Mouse (Mus musculus): ENCODE results near the gene Casd1. TPM values are rescaled to one million over a fixed set of nuclear protein-coding genes. Genes with fewer than 3 reads are reported as not detected.

Casd1 gene
- polyA plus RNA-seq, 1 experiment: 15.1 TPM

- no peaks in the 10 kb centered on the region for H3K36me3 ChIP-seq (ENCODE audit: control insufficient read depth, insufficient read depth, low read length)
- H3K4me1 ChIP-seq (ENCODE audit: control insufficient read depth, insufficient read depth, low read length): no peaks in the 10 kb centered on the region
- TF ChIP-seq CTCF (conservative IDR thresholded peaks at IDR 0.05; ENCODE audit: insufficient read depth, insufficient read length, low read depth, low read length) (no peak), POLR2A (IDR thresholded peaks at IDR 0.05; ENCODE audit: low read depth, low read length) (no peak)
- no peaks in the 10 kb centered on the region for H3K27me3 ChIP-seq (replicated peaks; ENCODE audit: control insufficient read depth, insufficient read depth, low read length)
- 73% methylated on average over 5 of the region's 5 CpGs for WGBS
- no peak overlapping the region for H3K27ac ChIP-seq (ENCODE audit: insufficient read depth, low read depth, low read length)
- DNase-seq: no peak
- no peak overlapping the region for H3K4me3 ChIP-seq (ENCODE audit: insufficient read depth, low read depth, low read length)
Measured at GRCm38 (mm10) chr6:4563477-4563876, 37.2 kb upstream of the Casd1 start.

- Histone ChIP-seq H3K4me3 (ENCODE audit: insufficient read depth, low read depth, low read length) (no peak overlapping the region), H3K27me3 (replicated peaks; ENCODE audit: control insufficient read depth, insufficient read depth, low read length) (no peaks in the 10 kb centered on the region), H3K4me1 (ENCODE audit: control insufficient read depth, insufficient read depth, low read length) (no peaks in the 10 kb centered on the region), H3K36me3 (ENCODE audit: control insufficient read depth, insufficient read depth, low read length) (no peaks in the 10 kb centered on the region), H3K27ac (ENCODE audit: insufficient read depth, low read depth, low read length) (no peak overlapping the region)
- WGBS: 81% methylated on average over 4 of the region's 4 CpGs
- TF ChIP-seq POLR2A (IDR thresholded peaks at IDR 0.05; ENCODE audit: low read depth, low read length) (no peak), CTCF (conservative IDR thresholded peaks at IDR 0.05; ENCODE audit: insufficient read depth, insufficient read length, low read depth, low read length) (no peak)
- DNase-seq: no peak
Measured at GRCm38 (mm10) chr6:4570412-4570811, 30.2 kb upstream of the Casd1 start.

- WGBS: 45% methylated on average over 5 of the region's 5 CpGs
- TF ChIP-seq CTCF (conservative IDR thresholded peaks at IDR 0.05; ENCODE audit: insufficient read depth, insufficient read length, low read depth, low read length): no peak
- TF ChIP-seq POLR2A (IDR thresholded peaks at IDR 0.05; ENCODE audit: low read depth, low read length): no peak
- Histone ChIP-seq H3K4me1 (ENCODE audit: control insufficient read depth, insufficient read depth, low read length) (no peaks in the 10 kb centered on the region), H3K36me3 (ENCODE audit: control insufficient read depth, insufficient read depth, low read length) (no peaks in the 10 kb centered on the region), H3K4me3 (ENCODE audit: insufficient read depth, low read depth, low read length) (no peak overlapping the region), H3K27me3 (replicated peaks; ENCODE audit: control insufficient read depth, insufficient read depth, low read length) (no peaks in the 10 kb centered on the region), H3K27ac (ENCODE audit: insufficient read depth, low read depth, low read length) (no peak overlapping the region)
- DNase-seq: no peak
Measured at GRCm38 (mm10) chr6:4577756-4578155, 22.9 kb upstream of the Casd1 start.

- no peaks in the 10 kb centered on the region for H3K4me1 ChIP-seq (ENCODE audit: control insufficient read depth, insufficient read depth, low read length)
- 90% methylated on average over 6 of the region's 6 CpGs for WGBS
- no peak overlapping the region for H3K27ac ChIP-seq (ENCODE audit: insufficient read depth, low read depth, low read length)
- no peak for DNase-seq
- H3K4me3 ChIP-seq (ENCODE audit: insufficient read depth, low read depth, low read length): no peak overlapping the region
- no peaks in the 10 kb centered on the region for H3K27me3 ChIP-seq (replicated peaks; ENCODE audit: control insufficient read depth, insufficient read depth, low read length)
- TF ChIP-seq POLR2A (IDR thresholded peaks at IDR 0.05; ENCODE audit: low read depth, low read length): no peak
- no peak for TF ChIP-seq CTCF (conservative IDR thresholded peaks at IDR 0.05; ENCODE audit: insufficient read depth, insufficient read length, low read depth, low read length)
- H3K36me3 ChIP-seq (ENCODE audit: control insufficient read depth, insufficient read depth, low read length): no peaks in the 10 kb centered on the region
Measured at GRCm38 (mm10) chr6:4578343-4578742, 22.3 kb upstream of the Casd1 start.

GRCm38 (mm10) chr6:4579620-4580019, 21.0 kb upstream of the Casd1 start:
- no peak for DNase-seq
- Histone ChIP-seq H3K4me3 (ENCODE audit: insufficient read depth, low read depth, low read length) (no peak overlapping the region), H3K36me3 (ENCODE audit: control insufficient read depth, insufficient read depth, low read length) (no peaks in the 10 kb centered on the region), H3K4me1 (ENCODE audit: control insufficient read depth, insufficient read depth, low read length) (no peaks in the 10 kb centered on the region), H3K27ac (ENCODE audit: insufficient read depth, low read depth, low read length) (no peak overlapping the region), H3K27me3 (replicated peaks; ENCODE audit: control insufficient read depth, insufficient read depth, low read length) (no peaks in the 10 kb centered on the region)
- 65% methylated on average over 5 of the region's 5 CpGs for WGBS
- TF ChIP-seq POLR2A (IDR thresholded peaks at IDR 0.05; ENCODE audit: low read depth, low read length) (no peak), CTCF (conservative IDR thresholded peaks at IDR 0.05; ENCODE audit: insufficient read depth, insufficient read length, low read depth, low read length) (no peak)

- no peak for TF ChIP-seq POLR2A (IDR thresholded peaks at IDR 0.05; ENCODE audit: low read depth, low read length)
- TF ChIP-seq CTCF (conservative IDR thresholded peaks at IDR 0.05; ENCODE audit: insufficient read depth, insufficient read length, low read depth, low read length): no peak
- no peak overlapping the region for H3K27ac ChIP-seq (ENCODE audit: insufficient read depth, low read depth, low read length)
- 65% methylated on average over 6 of the region's 6 CpGs for WGBS
- H3K36me3 ChIP-seq (ENCODE audit: control insufficient read depth, insufficient read depth, low read length): no peaks in the 10 kb centered on the region
- no peak overlapping the region for H3K4me3 ChIP-seq (ENCODE audit: insufficient read depth, low read depth, low read length)
- no peaks in the 10 kb centered on the region for H3K27me3 ChIP-seq (replicated peaks; ENCODE audit: control insufficient read depth, insufficient read depth, low read length)
- H3K4me1 ChIP-seq (ENCODE audit: control insufficient read depth, insufficient read depth, low read length): no peaks in the 10 kb centered on the region
- no peak for DNase-seq
Measured at GRCm38 (mm10) chr6:4583485-4583884, 17.2 kb upstream of the Casd1 start.

GRCm38 (mm10) chr6:4587946-4588345, 12.7 kb upstream of the Casd1 start:
- WGBS: 78% methylated on average over 4 of the region's 4 CpGs
- Histone ChIP-seq H3K27me3 (replicated peaks; ENCODE audit: control insufficient read depth, insufficient read depth, low read length) (no peaks in the 10 kb centered on the region), H3K27ac (ENCODE audit: insufficient read depth, low read depth, low read length) (no peak overlapping the region), H3K4me1 (ENCODE audit: control insufficient read depth, insufficient read depth, low read length) (no peaks in the 10 kb centered on the region), H3K4me3 (ENCODE audit: insufficient read depth, low read depth, low read length) (no peak overlapping the region), H3K36me3 (ENCODE audit: control insufficient read depth, insufficient read depth, low read length) (no peaks in the 10 kb centered on the region)
- TF ChIP-seq CTCF (conservative IDR thresholded peaks at IDR 0.05; ENCODE audit: insufficient read depth, insufficient read length, low read depth, low read length): no peak
- no peak for TF ChIP-seq POLR2A (IDR thresholded peaks at IDR 0.05; ENCODE audit: low read depth, low read length)
- DNase-seq: no peak

GRCm38 (mm10) chr6:4588722-4589121, 11.9 kb upstream of the Casd1 start:
- WGBS: 90% methylated on average over 3 of the region's 3 CpGs
- no peak for TF ChIP-seq POLR2A (IDR thresholded peaks at IDR 0.05; ENCODE audit: low read depth, low read length)
- no peak for TF ChIP-seq CTCF (conservative IDR thresholded peaks at IDR 0.05; ENCODE audit: insufficient read depth, insufficient read length, low read depth, low read length)
- no peaks in the 10 kb centered on the region for H3K27me3 ChIP-seq (replicated peaks; ENCODE audit: control insufficient read depth, insufficient read depth, low read length)
- DNase-seq: no peak
- H3K27ac ChIP-seq (ENCODE audit: insufficient read depth, low read depth, low read length): no peak overlapping the region
- no peak overlapping the region for H3K4me3 ChIP-seq (ENCODE audit: insufficient read depth, low read depth, low read length)
- no peaks in the 10 kb centered on the region for H3K36me3 ChIP-seq (ENCODE audit: control insufficient read depth, insufficient read depth, low read length)
- no peaks in the 10 kb centered on the region for H3K4me1 ChIP-seq (ENCODE audit: control insufficient read depth, insufficient read depth, low read length)

Data from kidney, adult 2 months (tissue).